Mouse (Mus musculus): ENCODE data around the gene Ccdc155. TPM values are rescaled to one million over a fixed set of nuclear protein-coding genes. Genes with fewer than 3 reads are reported as not detected.
A peak's percentile ranks its signal among the peaks of the same experiment; 100 is the strongest.

The Ccdc155 gene
- 0.27 and 0.47 TPM in 2 replicates for polyA plus RNA-seq (2014; fragmentation: Nextera tagmentation; extraction: Ambion mirVana)

GRCm38 (mm10) chr7:45204380-45205143, at the start of gene Ccdc155:
TSS of gene Ccdc155 (minus strand) at chr7:45204892.
- WGBS, result 10% methylated on average over 43 of the region's 44 CpGs
- Histone ChIP-seq H3K4me2 (ENCODE audit: low read depth) (peak within 1 kb of the TSS; percentile 42), H3K27ac (ENCODE audit: low read depth, low read length) (no peak within 1 kb of the TSS), H3K36me3 (ENCODE audit: control insufficient read depth, insufficient read depth, low read length) (no peaks in the 10 kb centered on the region), H3K4me1 (ENCODE audit: control insufficient read depth, insufficient read depth, low read length) (no peaks in the 10 kb centered on the region), H3K27me3 (ENCODE audit: control insufficient read depth, insufficient read depth, low read length) (no peaks in the 10 kb centered on the region), H3K9ac (ENCODE audit: low read length) (peak within 1 kb of the TSS; percentile 50), H3K4me3 (ENCODE audit: low read depth, low read length) (peak within 1 kb of the TSS; percentile 31), H3K9me3 (ENCODE audit: control insufficient read depth, low read length) (no peaks in the 10 kb centered on the region)
- DNase-seq (ENCODE audit: low spot score) (peak; percentile 98), ATAC-seq (ENCODE audit: insufficient read depth, low FRiP score, low TSS enrichment) (peak; percentile 94)

GRCm38 (mm10) chr7:45253806-45254205, 49.1 kb upstream of the Ccdc155 start:
- H3K4me3 ChIP-seq (ENCODE audit: low read depth, low read length), result no peak overlapping the region
- WGBS, result 89% methylated on average over 8 of the region's 8 CpGs
- no peaks in the 10 kb centered on the region for H3K36me3 ChIP-seq (ENCODE audit: control insufficient read depth, insufficient read depth, low read length)
- H3K4me1 ChIP-seq (ENCODE audit: control insufficient read depth, insufficient read depth, low read length), result no peaks in the 10 kb centered on the region
- no peak for ATAC-seq (ENCODE audit: insufficient read depth, low FRiP score, low TSS enrichment)
- no peak overlapping the region for H3K27ac ChIP-seq (ENCODE audit: low read depth, low read length)
- no peaks in the 10 kb centered on the region for H3K9me3 ChIP-seq (ENCODE audit: control insufficient read depth, low read length)
- no peaks in the 10 kb centered on the region for H3K27me3 ChIP-seq (ENCODE audit: control insufficient read depth, insufficient read depth, low read length)
- DNase-seq (ENCODE audit: low spot score), result no peak
- H3K9ac ChIP-seq (ENCODE audit: low read length), result no peak overlapping the region
- H3K4me2 ChIP-seq (ENCODE audit: low read depth), result no peak overlapping the region

GRCm38 (mm10) chr7:45247666-45248065, 43.0 kb upstream of the Ccdc155 start:
- Histone ChIP-seq H3K36me3 (ENCODE audit: control insufficient read depth, insufficient read depth, low read length) (no peaks in the 10 kb centered on the region), H3K9me3 (ENCODE audit: control insufficient read depth, low read length) (no peaks in the 10 kb centered on the region), H3K4me3 (ENCODE audit: low read depth, low read length) (no peak overlapping the region), H3K27ac (ENCODE audit: low read depth, low read length) (no peak overlapping the region), H3K4me1 (ENCODE audit: control insufficient read depth, insufficient read depth, low read length) (no peaks in the 10 kb centered on the region), H3K27me3 (ENCODE audit: control insufficient read depth, insufficient read depth, low read length) (no peaks in the 10 kb centered on the region), H3K9ac (ENCODE audit: low read length) (no peak overlapping the region), H3K4me2 (ENCODE audit: low read depth) (no peak overlapping the region)
- DNase-seq (ENCODE audit: low spot score) (no peak), ATAC-seq (ENCODE audit: insufficient read depth, low FRiP score, low TSS enrichment) (no peak)
- 44% methylated on average over 3 of the region's 3 CpGs for WGBS

- Histone ChIP-seq H3K27ac (ENCODE audit: low read depth, low read length) (no peak overlapping the region), H3K4me1 (ENCODE audit: control insufficient read depth, insufficient read depth, low read length) (no peaks in the 10 kb centered on the region), H3K4me2 (ENCODE audit: low read depth) (peak overlapping the region; percentile 41), H3K4me3 (ENCODE audit: low read depth, low read length) (no peak overlapping the region; the same call in 1 of the 2 replicates), H3K9me3 (ENCODE audit: control insufficient read depth, low read length) (no peaks in the 10 kb centered on the region), H3K27me3 (ENCODE audit: control insufficient read depth, insufficient read depth, low read length) (peaks cover 15% of the 10 kb centered on the region), H3K9ac (ENCODE audit: low read length) (peak overlapping the region; percentile 40; the same call in 1 of the 2 replicates), H3K36me3 (ENCODE audit: control insufficient read depth, insufficient read depth, low read length) (no peaks in the 10 kb centered on the region)
- DNase-seq (ENCODE audit: low spot score) (no peak), ATAC-seq (ENCODE audit: insufficient read depth, low FRiP score, low TSS enrichment) (no peak)
- 77% methylated on average over 6 of the region's 6 CpGs for WGBS
Measured at GRCm38 (mm10) chr7:45241389-45241749, 36.7 kb upstream of the Ccdc155 start.

- ATAC-seq (ENCODE audit: insufficient read depth, low FRiP score, low TSS enrichment), result no peak
- peak; percentile 72 for DNase-seq (ENCODE audit: low spot score)
- peak within 1 kb of the TSS; percentile 23 for H3K4me3 ChIP-seq (ENCODE audit: low read depth, low read length)
- WGBS, result 12% methylated on average over 53 of the region's 53 CpGs
- no peak within 1 kb of the TSS for H3K27ac ChIP-seq (ENCODE audit: low read depth, low read length)
- H3K27me3 ChIP-seq (ENCODE audit: control insufficient read depth, insufficient read depth, low read length), result peaks cover 15% of the 10 kb centered on the region
- H3K9me3 ChIP-seq (ENCODE audit: control insufficient read depth, low read length), result no peaks in the 10 kb centered on the region
- H3K4me1 ChIP-seq (ENCODE audit: control insufficient read depth, insufficient read depth, low read length), result no peaks in the 10 kb centered on the region
- peak within 1 kb of the TSS; percentile 41 for H3K4me2 ChIP-seq (ENCODE audit: low read depth)
- no peaks in the 10 kb centered on the region for H3K36me3 ChIP-seq (ENCODE audit: control insufficient read depth, insufficient read depth, low read length)
- H3K9ac ChIP-seq (ENCODE audit: low read length), result peak within 1 kb of the TSS; percentile 40
Measured at GRCm38 (mm10) chr7:45240633-45241388, 36.1 kb upstream of the Ccdc155 start, which contains the start of gene Slc6a16. TSS of gene Slc6a16 (plus strand) at chr7:45241085.

- DNase-seq (ENCODE audit: low spot score), result no peak
Measured at GRCm38 (mm10) chr7:45240109-45240508, 35.4 kb upstream of the Ccdc155 start.

GRCm38 (mm10) chr7:45238723-45239496, 34.2 kb upstream of the Ccdc155 start, which contains the start of gene Cd37:
TSS of gene Cd37 (minus strand) at chr7:45239115.
- peaks cover 7% of the 10 kb centered on the region for H3K4me1 ChIP-seq (ENCODE audit: control insufficient read depth, insufficient read depth, low read length)
- no peaks in the 10 kb centered on the region for H3K9me3 ChIP-seq (ENCODE audit: control insufficient read depth, low read length)
- H3K4me2 ChIP-seq (ENCODE audit: low read depth), result no peak within 1 kb of the TSS
- H3K27me3 ChIP-seq (ENCODE audit: control insufficient read depth, insufficient read depth, low read length), result peaks cover 15% of the 10 kb centered on the region
- no peak within 1 kb of the TSS for H3K9ac ChIP-seq (ENCODE audit: low read length)
- H3K4me3 ChIP-seq (ENCODE audit: low read depth, low read length), result no peak within 1 kb of the TSS
- no peaks in the 10 kb centered on the region for H3K36me3 ChIP-seq (ENCODE audit: control insufficient read depth, insufficient read depth, low read length)
- DNase-seq (ENCODE audit: low spot score) (no peak), ATAC-seq (ENCODE audit: insufficient read depth, low FRiP score, low TSS enrichment) (no peak)
- H3K27ac ChIP-seq (ENCODE audit: low read depth, low read length), result no peak within 1 kb of the TSS
- WGBS, result 37% methylated on average over 20 of the region's 20 CpGs

More at GRCm38 (mm10) chr7:45240109-45240508, 35.4 kb upstream of the Ccdc155 start:
- Histone ChIP-seq H3K27ac (ENCODE audit: low read depth, low read length) (no peak overlapping the region), H3K4me2 (ENCODE audit: low read depth) (no peak overlapping the region), H3K36me3 (ENCODE audit: control insufficient read depth, insufficient read depth, low read length) (no peaks in the 10 kb centered on the region), H3K4me3 (ENCODE audit: low read depth, low read length) (no peak overlapping the region), H3K9me3 (ENCODE audit: control insufficient read depth, low read length) (no peaks in the 10 kb centered on the region), H3K27me3 (ENCODE audit: control insufficient read depth, insufficient read depth, low read length) (peaks cover 15% of the 10 kb centered on the region), H3K4me1 (ENCODE audit: control insufficient read depth, insufficient read depth, low read length) (peaks cover 3% of the 10 kb centered on the region; the same call in 1 of the 2 replicates), H3K9ac (ENCODE audit: low read length) (no peak overlapping the region)
- WGBS, result 84% methylated on average over 7 of the region's 7 CpGs
- ATAC-seq (ENCODE audit: insufficient read depth, low FRiP score, low TSS enrichment), result no peak

Data from neural tube, embryonic 11.5 days (tissue).